27 mouse cellular contexts compared by ENCODE assay signal in the genomic region with DNA sequence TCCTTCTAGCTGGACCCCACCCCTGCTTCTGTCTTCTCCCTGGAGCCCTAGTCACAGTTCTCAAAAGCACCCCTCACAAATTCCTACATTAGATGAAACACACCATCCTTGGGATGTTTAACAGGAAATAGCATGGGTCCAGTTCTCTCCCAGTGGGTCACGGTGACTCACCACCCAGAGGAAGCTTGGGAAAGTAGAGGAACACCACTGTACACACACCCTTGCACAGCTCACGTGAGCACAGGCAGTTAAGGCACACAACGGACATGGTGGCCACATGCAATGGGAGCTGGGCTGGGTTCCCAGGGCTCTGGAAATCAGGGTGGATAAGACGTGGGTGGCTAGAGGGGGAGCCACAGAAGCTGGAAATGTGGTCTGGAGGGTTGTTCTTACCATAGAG.
"Had no signal": no experiment of that assay in that cellular context is flagged by ENCODE, and none has a peak within 500 bp of the region (broad histone marks: within the 10 kb centered on the region; RNA-seq: fewer than 3 reads in every experiment).

No protein-coding gene starts in this region.

- H3K9ac ChIP-seq: heart, embryonic 13.5 days; heart, embryonic 15.5 days; hindbrain, embryonic 13.5 days; hindbrain, embryonic 15.5 days; kidney, embryonic 15.5 days; limb, embryonic 12.5 days; liver, embryonic 12.5 days; liver, embryonic 14.5 days had no signal

- ATAC-seq: hindbrain, postnatal 0 days; intestine, embryonic 16.5 days; liver, embryonic 12.5 days had no signal

- H3K27me3 ChIP-seq: heart, embryonic 13.5 days; heart, embryonic 15.5 days; hindbrain, embryonic 13.5 days; hindbrain, embryonic 15.5 days; kidney, embryonic 15.5 days; limb, embryonic 12.5 days; liver, embryonic 12.5 days had no signal

- H3K4me2 ChIP-seq: heart, embryonic 11.5 days; heart, embryonic 13.5 days; heart, embryonic 15.5 days; hindbrain, embryonic 13.5 days; hindbrain, embryonic 15.5 days; kidney, embryonic 15.5 days; limb, embryonic 12.5 days; liver, embryonic 12.5 days had no signal

- H3K4me1 ChIP-seq: heart, embryonic 15.5 days; hindbrain, embryonic 13.5 days; hindbrain, embryonic 15.5 days; kidney, embryonic 15.5 days; limb, embryonic 10.5 days; limb, embryonic 12.5 days; liver, embryonic 12.5 days had no signal

- H3K27ac ChIP-seq: gastrocnemius, adult 2 months; heart, adult 2 months; heart, embryonic 13.5 days; heart, embryonic 15.5 days; hindbrain, embryonic 13.5 days; hindbrain, embryonic 15.5 days; hindbrain, postnatal 0 days; kidney, embryonic 15.5 days; kidney, postnatal 0 days; layer of hippocampus, adult 2 months; left cerebral cortex, adult 2 months; limb, embryonic 10.5 days; limb, embryonic 12.5 days; liver, embryonic 12.5 days; liver, embryonic 14.5 days had no signal

- DNase-seq: gastrocnemius, adult 2 months; gastrocnemius, postnatal 10 days; gastrocnemius, postnatal 25 days; heart, adult 11 months; heart, adult 2 months; heart, postnatal 14 days; heart, postnatal 36 days; kidney, adult 11 months; kidney, adult 2 months; kidney, adult 9 months; kidney, postnatal 14 days; kidney, postnatal 4 days had no signal

- H3K4me3 ChIP-seq: gastrocnemius, adult 2 months; heart, adult 2 months; heart, embryonic 13.5 days; heart, embryonic 15.5 days; hindbrain, embryonic 13.5 days; hindbrain, embryonic 15.5 days; kidney, embryonic 15.5 days; layer of hippocampus, adult 2 months; left cerebral cortex, adult 2 months; limb, embryonic 10.5 days; limb, embryonic 12.5 days; liver, embryonic 12.5 days had no signal

- H3K9me3 ChIP-seq: heart, embryonic 13.5 days; heart, embryonic 15.5 days; hindbrain, embryonic 13.5 days; hindbrain, embryonic 15.5 days; kidney, embryonic 15.5 days; limb, embryonic 10.5 days; limb, embryonic 12.5 days; liver, embryonic 12.5 days had no signal

- H3K36me3 ChIP-seq: hindbrain, embryonic 15.5 days; kidney, embryonic 15.5 days; liver, embryonic 12.5 days had no signal
